Mouse (Mus musculus): ENCODE data around the gene Dkk2. TPM values are rescaled to one million over a fixed set of nuclear protein-coding genes. Genes with fewer than 3 reads are reported as not detected.
A peak's percentile ranks its signal among the peaks of the same experiment; 100 is the strongest.

The Dkk2 gene
- polyA plus RNA-seq, 1 experiment from 2014 or later, result 11.3 TPM

- Histone ChIP-seq H3K27ac (no peak overlapping the region), H3K4me3 (no peak overlapping the region), H3K36me3 (no peaks in the 10 kb centered on the region), H3K9ac (no peak overlapping the region), H3K4me1 (no peaks in the 10 kb centered on the region), H3K4me2 (replicated peaks) (no peak overlapping the region), H3K27me3 (no peaks in the 10 kb centered on the region), H3K9me3 (replicated peaks) (no peaks in the 10 kb centered on the region)
- no peak for ATAC-seq (ENCODE audit: low FRiP score)
- WGBS, result 85% methylated on average over 1 of the region's 1 CpGs
Observed at GRCm38 (mm10) chr3:132129730-132130274, 44.7 kb downstream of the Dkk2 start.

- WGBS, result 79% methylated on average over 3 of the region's 3 CpGs
- no peak overlapping the region for H3K9ac ChIP-seq
- no peaks in the 10 kb centered on the region for H3K27me3 ChIP-seq
- H3K4me2 ChIP-seq (replicated peaks), result no peak overlapping the region
- no peaks in the 10 kb centered on the region for H3K36me3 ChIP-seq
- no peaks in the 10 kb centered on the region for H3K9me3 ChIP-seq (replicated peaks)
- no peaks in the 10 kb centered on the region for H3K4me1 ChIP-seq
- no peak for ATAC-seq (ENCODE audit: low FRiP score)
- no peak overlapping the region for H3K27ac ChIP-seq
- no peak overlapping the region for H3K4me3 ChIP-seq
Observed at GRCm38 (mm10) chr3:132130781-132131180, 45.7 kb downstream of the Dkk2 start.

- H3K9ac ChIP-seq, result no peak overlapping the region
- WGBS, result 77% methylated on average over 4 of the region's 4 CpGs
- no peak for ATAC-seq (ENCODE audit: low FRiP score)
- H3K4me2 ChIP-seq (replicated peaks), result no peak overlapping the region
- H3K27me3 ChIP-seq, result no peaks in the 10 kb centered on the region
- no peak overlapping the region for H3K4me3 ChIP-seq
- no peak overlapping the region for H3K27ac ChIP-seq
- H3K4me1 ChIP-seq, result no peaks in the 10 kb centered on the region
- no peaks in the 10 kb centered on the region for H3K36me3 ChIP-seq
- no peaks in the 10 kb centered on the region for H3K9me3 ChIP-seq (replicated peaks)
Observed at GRCm38 (mm10) chr3:132131939-132132338, 46.8 kb downstream of the Dkk2 start.

DNA sequence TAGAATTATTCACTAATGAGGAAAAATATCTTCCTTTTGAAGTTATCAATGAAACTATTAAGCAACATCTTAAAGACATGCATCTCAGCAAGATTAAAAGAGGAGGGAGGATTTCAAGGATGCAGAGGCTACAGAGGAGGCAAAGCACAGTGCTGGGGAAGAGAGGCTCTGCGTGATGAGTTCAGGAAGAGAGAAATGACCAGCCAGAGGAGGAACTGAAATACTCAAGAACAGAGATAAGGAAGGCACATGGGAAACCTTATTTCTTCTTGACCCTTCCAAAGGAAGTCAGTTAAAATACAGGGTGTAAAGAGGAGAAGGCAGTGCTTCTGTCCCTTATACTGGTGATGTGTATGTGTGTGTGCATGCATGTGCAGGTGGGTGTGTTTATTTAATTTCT is 49.4 kb downstream of the Dkk2 start:
- no peak for ATAC-seq (ENCODE audit: low FRiP score)
- 75% methylated on average over 1 of the region's 1 CpGs for WGBS

DNA sequence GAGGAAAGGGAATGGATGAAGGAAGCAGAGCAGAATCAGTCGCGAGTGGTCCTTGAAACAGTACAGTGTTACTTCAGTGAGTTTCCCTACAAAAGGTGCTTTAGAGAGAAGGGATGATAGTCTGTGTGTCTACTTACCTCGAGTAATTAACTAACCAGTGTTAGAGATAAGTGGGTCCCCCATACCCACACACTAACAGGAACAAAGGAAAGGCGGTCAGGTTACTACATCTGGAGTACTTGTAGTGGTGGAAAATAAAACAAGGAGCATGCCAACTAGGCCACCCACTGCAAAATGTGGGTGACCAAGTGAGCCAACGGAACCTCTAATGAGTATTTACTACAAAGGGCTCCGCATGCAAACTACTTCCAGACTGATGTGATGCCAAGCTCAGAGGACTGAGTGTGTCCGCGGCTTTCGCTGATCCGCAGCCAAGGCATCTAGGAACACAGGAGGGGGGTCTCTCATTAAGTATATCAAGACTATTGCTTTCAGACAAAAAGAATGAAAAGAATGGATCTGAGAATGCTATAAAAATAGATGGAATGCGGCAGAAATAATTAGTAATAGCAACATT is 52.8 kb downstream of the Dkk2 start:
- Histone ChIP-seq H3K27me3 (no peaks in the 10 kb centered on the region), H3K9ac (no peak overlapping the region)
- no peak for ATAC-seq (ENCODE audit: low FRiP score)

More for the DNA sequence above, 49.4 kb downstream of the Dkk2 start:
- no peaks in the 10 kb centered on the region for H3K9me3 ChIP-seq (replicated peaks)
- H3K27me3 ChIP-seq, result no peaks in the 10 kb centered on the region
- H3K4me1 ChIP-seq, result no peaks in the 10 kb centered on the region
- H3K4me3 ChIP-seq, result no peak overlapping the region
- H3K36me3 ChIP-seq, result no peaks in the 10 kb centered on the region
- no peak overlapping the region for H3K4me2 ChIP-seq (replicated peaks)
- H3K9ac ChIP-seq, result no peak overlapping the region
- H3K27ac ChIP-seq, result no peak overlapping the region

GRCm38 (mm10) chr3:132141031-132141430 is 55.9 kb downstream of the Dkk2 start:
- no peaks in the 10 kb centered on the region for H3K9me3 ChIP-seq (replicated peaks)
- H3K9ac ChIP-seq, result no peak overlapping the region
- H3K4me2 ChIP-seq (replicated peaks), result no peak overlapping the region
- no peak overlapping the region for H3K27ac ChIP-seq
- no peaks in the 10 kb centered on the region for H3K4me1 ChIP-seq
- ATAC-seq (ENCODE audit: low FRiP score), result no peak
- H3K27me3 ChIP-seq, result no peaks in the 10 kb centered on the region
- WGBS, result 87% methylated on average over 4 of the region's 4 CpGs
- no peaks in the 10 kb centered on the region for H3K36me3 ChIP-seq
- H3K4me3 ChIP-seq, result no peak overlapping the region

More for the DNA sequence above, 52.8 kb downstream of the Dkk2 start:
- H3K4me3 ChIP-seq, result no peak overlapping the region
- no peak overlapping the region for H3K4me2 ChIP-seq (replicated peaks)
- no peaks in the 10 kb centered on the region for H3K36me3 ChIP-seq
- H3K4me1 ChIP-seq, result no peaks in the 10 kb centered on the region
- H3K27ac ChIP-seq, result no peak overlapping the region
- WGBS, result 83% methylated on average over 11 of the region's 11 CpGs
- H3K9me3 ChIP-seq (replicated peaks), result no peaks in the 10 kb centered on the region

- Histone ChIP-seq H3K36me3 (no peaks in the 10 kb centered on the region), H3K9ac (no peak overlapping the region), H3K4me3 (no peak overlapping the region), H3K27me3 (no peaks in the 10 kb centered on the region), H3K27ac (no peak overlapping the region), H3K4me1 (no peaks in the 10 kb centered on the region), H3K4me2 (replicated peaks) (no peak overlapping the region), H3K9me3 (replicated peaks) (no peaks in the 10 kb centered on the region)
- no peak for ATAC-seq (ENCODE audit: low FRiP score)
- 75% methylated on average over 6 of the region's 6 CpGs for WGBS
Observed at GRCm38 (mm10) chr3:132149446-132150025, 64.4 kb downstream of the Dkk2 start.

DNA sequence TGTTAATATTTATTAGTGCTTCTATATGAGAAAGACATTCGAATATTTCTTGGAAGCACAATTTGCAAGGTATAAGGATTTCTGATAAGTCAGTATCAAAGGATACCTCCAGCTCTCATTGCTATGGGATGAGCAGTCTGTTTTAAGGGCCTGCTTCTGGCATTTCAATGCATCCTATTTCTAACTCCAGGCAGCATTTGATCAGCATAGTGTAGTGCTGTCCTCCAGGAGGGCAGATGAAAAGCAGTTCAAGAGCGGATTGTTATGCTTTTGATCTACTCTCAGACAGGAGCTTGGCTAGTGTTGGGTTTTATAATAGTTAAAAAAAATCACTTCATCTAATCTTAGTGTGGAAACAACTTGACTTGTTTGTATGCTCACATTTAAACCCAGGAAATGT is 73.7 kb downstream of the Dkk2 start:
- Histone ChIP-seq H3K27ac (no peak overlapping the region), H3K4me1 (no peaks in the 10 kb centered on the region), H3K36me3 (no peaks in the 10 kb centered on the region), H3K27me3 (no peaks in the 10 kb centered on the region), H3K4me2 (replicated peaks) (no peak overlapping the region), H3K9me3 (replicated peaks) (no peaks in the 10 kb centered on the region), H3K4me3 (no peak overlapping the region), H3K9ac (no peak overlapping the region)
- 82% methylated on average over 2 of the region's 2 CpGs for WGBS
- no peak for ATAC-seq (ENCODE audit: low FRiP score)

GRCm38 (mm10) chr3:132168911-132169310 is 83.8 kb downstream of the Dkk2 start:
- H3K27ac ChIP-seq, result no peak overlapping the region
- no peaks in the 10 kb centered on the region for H3K27me3 ChIP-seq
- no peak for ATAC-seq (ENCODE audit: low FRiP score)
- no peaks in the 10 kb centered on the region for H3K36me3 ChIP-seq
- H3K4me3 ChIP-seq, result no peak overlapping the region
- H3K9ac ChIP-seq, result no peak overlapping the region
- no peaks in the 10 kb centered on the region for H3K9me3 ChIP-seq (replicated peaks)
- WGBS, result 91% methylated on average over 3 of the region's 3 CpGs
- no peak overlapping the region for H3K4me2 ChIP-seq (replicated peaks)
- H3K4me1 ChIP-seq, result no peaks in the 10 kb centered on the region

GRCm38 (mm10) chr3:132186888-132187552 is 101.9 kb downstream of the Dkk2 start:
- 86% methylated on average over 12 of the region's 12 CpGs for WGBS

DNA sequence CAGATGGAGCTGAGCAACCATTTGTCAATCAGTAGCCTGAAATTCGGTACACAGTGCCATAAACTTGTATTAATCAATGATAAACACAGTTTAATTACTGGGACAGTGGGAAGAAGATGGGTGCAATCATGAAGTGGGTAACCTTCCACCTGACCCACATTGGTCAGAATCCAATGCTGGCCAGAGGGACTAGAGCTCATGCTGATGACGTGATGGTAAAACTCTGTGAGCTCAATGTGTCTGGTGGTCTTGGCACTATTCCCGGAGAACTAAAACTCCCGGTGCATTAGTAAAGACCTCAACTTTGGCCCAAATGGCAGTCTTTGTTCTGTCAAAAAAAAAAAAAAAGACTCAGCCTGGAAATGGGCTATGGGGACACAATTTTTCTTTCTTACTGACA is 116.9 kb downstream of the Dkk2 start:
- Histone ChIP-seq H3K4me1 (no peaks in the 10 kb centered on the region), H3K9me3 (replicated peaks) (no peaks in the 10 kb centered on the region), H3K27me3 (no peaks in the 10 kb centered on the region), H3K9ac (no peak overlapping the region), H3K4me2 (replicated peaks) (no peak overlapping the region), H3K27ac (no peak overlapping the region), H3K4me3 (no peak overlapping the region), H3K36me3 (no peaks in the 10 kb centered on the region)
- no peak for ATAC-seq (ENCODE audit: low FRiP score)
- 76% methylated on average over 4 of the region's 4 CpGs for WGBS

More at GRCm38 (mm10) chr3:132186888-132187552, 101.9 kb downstream of the Dkk2 start:
- Histone ChIP-seq H3K9me3 (replicated peaks) (no peaks in the 10 kb centered on the region), H3K4me1 (no peaks in the 10 kb centered on the region), H3K4me3 (no peak overlapping the region), H3K36me3 (no peaks in the 10 kb centered on the region), H3K9ac (no peak overlapping the region), H3K27me3 (no peaks in the 10 kb centered on the region), H3K27ac (no peak overlapping the region), H3K4me2 (replicated peaks) (no peak overlapping the region)
- no peak for ATAC-seq (ENCODE audit: low FRiP score)

GRCm38 (mm10) chr3:132202665-132203064 is 117.6 kb downstream of the Dkk2 start:
- Histone ChIP-seq H3K36me3 (no peaks in the 10 kb centered on the region), H3K4me1 (no peaks in the 10 kb centered on the region), H3K4me2 (replicated peaks) (no peak overlapping the region), H3K27ac (no peak overlapping the region), H3K4me3 (no peak overlapping the region), H3K9me3 (replicated peaks) (no peaks in the 10 kb centered on the region), H3K9ac (no peak overlapping the region), H3K27me3 (no peaks in the 10 kb centered on the region)
- 87% methylated on average over 5 of the region's 5 CpGs for WGBS
- ATAC-seq (ENCODE audit: low FRiP score), result 0 out of 2 replicates have a peak, but pooled peaks have one; percentile 29
